Mouse (Mus musculus) heart, postnatal 0 days (tissue): ENCODE results near the gene Slc25a25.

Source experiments
- CTCF ChIP-seq: IDR thresholded peaks from 2 replicates; pipeline ENCODE4 v1.5.1; 2016; ENCODE audit warnings: antibody characterized with exemption, control low read depth, low read depth
- EP300 ChIP-seq: IDR thresholded peaks from 2 replicates; pipeline ENCODE4 v1.6.1; 2016; ENCODE audit warnings: antibody characterized with exemption, low read depth

GRCm38 (mm10) chr2:32436686-32437372 lies 14.4 kb downstream of the Slc25a25 start:
- TF ChIP-seq CTCF (no peak), EP300 (no peak)
